Mouse (Mus musculus): ENCODE results near the gene Slco3a1.

- TF ChIP-seq CTCF (IDR thresholded peaks at IDR 0.05; ENCODE audit: low read depth) (no peak), EP300 (IDR thresholded peaks at IDR 0.05; ENCODE audit: low read depth) (no peak)
Measured at GRCm38 (mm10) chr7:74337677-74338420, 216.7 kb downstream of the Slco3a1 start.
